ENCODE assay signal across 16 mouse cellular contexts in the genomic region with DNA sequence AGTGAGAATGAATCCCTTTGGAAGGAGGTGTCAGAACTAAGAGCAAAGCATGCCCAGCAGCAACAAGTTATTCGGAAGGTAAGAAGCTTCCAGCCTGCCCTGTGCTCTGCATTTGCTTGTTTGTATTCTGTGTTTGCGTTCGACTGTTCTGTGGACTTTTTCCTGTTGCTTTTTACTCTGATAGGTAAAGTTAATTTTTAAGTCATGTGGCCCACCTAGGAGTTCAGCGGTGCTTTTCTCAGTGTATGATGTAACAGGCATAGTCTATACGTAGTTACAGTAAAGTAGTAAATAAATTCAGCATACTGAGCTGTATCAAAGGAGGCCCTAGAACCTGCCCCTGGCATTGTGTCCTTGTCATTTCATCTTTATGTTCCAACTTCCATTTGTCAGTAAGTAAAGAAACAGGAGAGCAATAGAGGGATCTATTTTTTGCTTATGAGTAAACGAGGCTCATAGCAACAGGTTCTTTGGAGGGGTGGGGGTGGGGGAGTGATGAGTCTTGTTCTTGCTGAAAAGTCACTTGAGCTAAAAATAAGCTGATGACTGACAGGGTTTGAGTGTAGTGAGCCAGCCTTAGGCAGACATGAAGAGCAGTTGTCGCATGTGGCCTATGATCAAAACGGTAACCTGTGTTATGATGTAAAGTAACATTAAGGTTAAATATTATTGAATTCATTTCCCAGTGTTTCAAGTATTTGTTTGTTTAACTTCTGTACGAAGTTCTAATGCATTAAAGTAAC. TPM values are rescaled to one million over a fixed set of nuclear protein-coding genes. Genes with fewer than 3 reads are reported as not detected.
A peak's percentile ranks its signal among the peaks of the same experiment; 100 is the strongest.
DNase-seq lines count a peak whose midpoint lies in the region; ATAC-seq and TF ChIP-seq lines count a peak whose summit lies in the region.
"Had no signal": no experiment of that assay in that cellular context is flagged by ENCODE, and none has a peak within 500 bp of the region (broad histone marks: within the 10 kb centered on the region; RNA-seq: fewer than 3 reads in every experiment).

No protein-coding gene starts in this region.

- H3K9ac ChIP-seq in heart, embryonic 13.5 days, result 0 out of 2 replicates have a peak overlapping the region, but pooled peaks have one; percentile 34
- H3K9ac ChIP-seq in liver, embryonic 14.5 days (replicated peaks), result no peak overlapping the region
- H3K9ac ChIP-seq in forebrain, embryonic 12.5 days, result no peak overlapping the region
- H3K9ac ChIP-seq: embryonic facial prominence, embryonic 13.5 days; hindbrain, embryonic 12.5 days had no signal

- H3K4me1 ChIP-seq in heart, embryonic 13.5 days, result peaks cover 32% of the 10 kb centered on the region
- H3K4me1 ChIP-seq in liver, embryonic 14.5 days (replicated peaks; ENCODE audit: control insufficient read depth in 2 of 2, insufficient read depth in 2 of 2, low read length in 1 of 2), result no peaks in the 10 kb centered on the region
- no peaks in the 10 kb centered on the region for H3K4me1 ChIP-seq in forebrain, embryonic 12.5 days
- H3K4me1 ChIP-seq: hindbrain, embryonic 12.5 days had no signal

- peak; percentile 28 for DNase-seq in gastrocnemius, postnatal 25 days
- DNase-seq in gastrocnemius, postnatal 4 days (ENCODE audit: low spot score in 2 of 2), result no peak
- peak; percentile 10 for DNase-seq in A20 (ENCODE audit: low read depth, low spot score)
- DNase-seq in liver, embryonic 14.5 days (ENCODE audit: low read depth in 3 of 3, low spot score in 3 of 3), result no peak
- no peak for DNase-seq in layer of hippocampus, postnatal 10 days (ENCODE audit: low spot score in 2 of 2)
- DNase-seq: B cell, adult 2 months; cerebellum, adult 2 months; kidney, postnatal 25 days; lung, adult 2 months; midbrain, embryonic 14.5 days had no signal

- ATAC-seq in heart, embryonic 13.5 days (ENCODE audit: extremely low read depth, insufficient number of reproducible peaks, low FRiP score, low TSS enrichment), result no peak
- ATAC-seq in liver, embryonic 14.5 days (ENCODE audit: insufficient read depth), result peak; percentile 64; the same call in 1 of the 2 replicates
- no peak for ATAC-seq in frontal cortex, adult (ENCODE audit: low TSS enrichment)
- no peak for ATAC-seq in forebrain, embryonic 12.5 days (ENCODE audit: low FRiP score)

- H3K36me3 ChIP-seq in heart, embryonic 13.5 days, result peaks cover 32% of the 10 kb centered on the region
- H3K36me3 ChIP-seq in liver, embryonic 14.5 days (replicated peaks; ENCODE audit: control insufficient read depth, insufficient read depth, low read depth), result no peaks in the 10 kb centered on the region
- H3K36me3 ChIP-seq in forebrain, embryonic 12.5 days (replicated peaks), result peaks cover 38% of the 10 kb centered on the region

- no peak for TF ChIP-seq CTCF in liver, embryonic 14.5 days (IDR thresholded peaks at IDR 0.05; ENCODE audit: low read depth)

- 52% methylated on average over 9 of the region's 9 CpGs for WGBS in heart, embryonic 13.5 days
- 65% methylated on average over 9 of the region's 9 CpGs for WGBS in liver, embryonic 14.5 days (ENCODE audit: insufficient replicate concordance)
- 91% methylated on average over 9 of the region's 9 CpGs for WGBS in forebrain, embryonic 12.5 days

- H3K27ac ChIP-seq in heart, embryonic 13.5 days (replicated peaks), result peak overlapping the region; percentile 88
- H3K27ac ChIP-seq in liver, embryonic 14.5 days, result no peak overlapping the region
- no peak overlapping the region for H3K27ac ChIP-seq in forebrain, embryonic 12.5 days
- H3K27ac ChIP-seq: embryonic facial prominence, embryonic 13.5 days; hindbrain, embryonic 12.5 days; macrophage had no signal

- TF ChIP-seq EP300 in liver, embryonic 14.5 days (IDR thresholded peaks at IDR 0.05; ENCODE audit: low read depth), result no peak

- H3K9me3 ChIP-seq in heart, embryonic 13.5 days, result no peaks in the 10 kb centered on the region
- no peaks in the 10 kb centered on the region for H3K9me3 ChIP-seq in liver, embryonic 14.5 days (ENCODE audit: control insufficient read depth, low read length)
- no peaks in the 10 kb centered on the region for H3K9me3 ChIP-seq in forebrain, embryonic 12.5 days
- H3K9me3 ChIP-seq: embryonic facial prominence, embryonic 13.5 days; hindbrain, embryonic 12.5 days had no signal

- no peaks in the 10 kb centered on the region for H3K27me3 ChIP-seq in heart, embryonic 13.5 days (replicated peaks)
- no peaks in the 10 kb centered on the region for H3K27me3 ChIP-seq in liver, embryonic 14.5 days (ENCODE audit: control insufficient read depth, insufficient read depth, low read length)
- H3K27me3 ChIP-seq in forebrain, embryonic 12.5 days, result no peaks in the 10 kb centered on the region
- H3K27me3 ChIP-seq: embryonic facial prominence, embryonic 13.5 days; hindbrain, embryonic 12.5 days had no signal

- H3K4me2 ChIP-seq in heart, embryonic 13.5 days, result peak overlapping the region; percentile 59
- H3K4me2 ChIP-seq in liver, embryonic 14.5 days (ENCODE audit: low read depth), result no peak overlapping the region; the same call in 1 of the 2 replicates
- no peak overlapping the region for H3K4me2 ChIP-seq in forebrain, embryonic 12.5 days
- H3K4me2 ChIP-seq: embryonic facial prominence, embryonic 13.5 days; hindbrain, embryonic 12.5 days had no signal

- H3K4me3 ChIP-seq in heart, embryonic 13.5 days, result no peak overlapping the region
- no peak overlapping the region for H3K4me3 ChIP-seq in liver, embryonic 14.5 days (ENCODE audit: insufficient read depth in 1 of 2, low read depth in 2 of 2, low read length in 2 of 2)
- H3K4me3 ChIP-seq in forebrain, embryonic 12.5 days (replicated peaks), result no peak overlapping the region
- H3K4me3 ChIP-seq: embryonic facial prominence, embryonic 13.5 days; hindbrain, embryonic 12.5 days had no signal

RNA-seq across cellular contexts. Expression of a gene that starts 13.4 kb away (rescaled TPM):
- total RNA-seq in gastrocnemius, postnatal 25 days (2021), result 10 to 100 TPM; 23.0 to 29.8 TPM
- total RNA-seq in gastrocnemius, postnatal 4 days (2021), result 10 to 100 TPM; 38.0 to 50.0 TPM
- 23.8 and 26.8 TPM in 2 replicates for polyA plus RNA-seq in heart, embryonic 13.5 days (2015; fragmentation: Nextera tagmentation; extraction: Ambion mirVana)
- 3.7 and 4.8 TPM in 2 replicates for polyA plus RNA-seq in liver, embryonic 14.5 days (2012; rRNA removed)
- 7.5 and 8.2 TPM in 2 replicates for polyA plus RNA-seq in liver, embryonic 14.5 days (2014; fragmentation: Nextera tagmentation; extraction: Ambion mirVana)
- total RNA-seq in layer of hippocampus, postnatal 10 days (2021), result 10 to 100 TPM; 43.9 to 44.5 TPM
- 64.1 and 77.3 TPM in 2 replicates for polyA plus RNA-seq in forebrain, embryonic 12.5 days (2016; fragmentation: Nextera tagmentation; extraction: Ambion mirVana)

RNA-seq across cellular contexts. Expression of a gene that starts 32.7 kb away (rescaled TPM):
- 100 to 1,000 TPM; 144 to 171 TPM for total RNA-seq in gastrocnemius, postnatal 25 days (2021)
- total RNA-seq in gastrocnemius, postnatal 4 days (2021), result 100 to 1,000 TPM; 168 to 169 TPM
- 144 and 158 TPM in 2 replicates for polyA plus RNA-seq in heart, embryonic 13.5 days (2015; fragmentation: Nextera tagmentation; extraction: Ambion mirVana)
- polyA plus RNA-seq in liver, embryonic 14.5 days (2012; rRNA removed), result 27.9 and 36.6 TPM in 2 replicates
- 67.7 and 71.7 TPM in 2 replicates for polyA plus RNA-seq in liver, embryonic 14.5 days (2014; fragmentation: Nextera tagmentation; extraction: Ambion mirVana)
- total RNA-seq in layer of hippocampus, postnatal 10 days (2021), result 100 to 1,000 TPM; 774 to 834 TPM
- 211 and 213 TPM in 2 replicates for polyA plus RNA-seq in forebrain, embryonic 12.5 days (2016; fragmentation: Nextera tagmentation; extraction: Ambion mirVana)

Comparison
In these comparisons a context has a peak if more than half of its experiments do, and no peak if none do; other contexts are left out.
1. DNase-seq: peak in gastrocnemius, postnatal 25 days (single experiment) and A20 (single experiment); none in gastrocnemius, postnatal 4 days (0 of 2), liver, embryonic 14.5 days (0 of 3) and layer of hippocampus, postnatal 10 days (0 of 2).
2. RNA of a gene that starts 32.7 kb away (total RNA-seq): 774 to 834 TPM in layer of hippocampus, postnatal 10 days; 144 to 171 TPM in gastrocnemius, postnatal 25 days and 168 to 169 TPM in gastrocnemius, postnatal 4 days; every median in the first group is over 4 times any median in the second.